Mouse (Mus musculus) heart, postnatal 0 days (tissue): Measurements from ENCODE around the gene Gpr132. TPM values are rescaled to one million over a fixed set of nuclear protein-coding genes. Genes with fewer than 3 reads are reported as not detected.

Source experiments
- ATAC-seq: fragments of 200-750 bp; cut with Nextera tagmentation; 2 replicates; pipeline ENCODE4 v1.8.0; 2017; ENCODE audit warnings: low read depth, moderate number of reproducible peaks, moderate library complexity; ENCODE audit not compliant: insufficient read depth
- DNase-seq: peaks from one replicate; pipeline ENCODE4 v3.0.0-alpha.2; 2016; ENCODE audit warnings: low spot score
- H3K27ac ChIP-seq: fragments of 300-500 bp; sonication (generic); 2 replicates; pipeline ENCODE4 v1.5.1; 2014; ENCODE audit warnings: low read depth, mild to moderate bottlenecking
- H3K27me3 ChIP-seq: fragments of 300-500 bp; sonication (generic); 2 replicates; pipeline ENCODE4 v1.6.1; 2014; ENCODE audit warnings: low read length, mixed read lengths; ENCODE audit not compliant: control insufficient read depth, insufficient read depth
- H3K36me3 ChIP-seq: fragments of 300-500 bp; sonication (generic); replicated peaks from 2 replicates; pipeline ENCODE4 v1.6.1; 2014; ENCODE audit warnings: low read length, mixed read lengths; ENCODE audit not compliant: control insufficient read depth, insufficient read depth
- H3K4me1 ChIP-seq: fragments of 300-500 bp; sonication (generic); 2 replicates; pipeline ENCODE4 v1.6.1; 2014; ENCODE audit warnings: antibody characterized with exemption; ENCODE audit not compliant: control insufficient read depth, insufficient read depth
- H3K4me2 ChIP-seq: fragments of 300-500 bp; sonication (generic); 2 replicates; pipeline ENCODE4 v1.6.1; 2014; ENCODE audit warnings: low read depth, mild to moderate bottlenecking, low read length, moderate library complexity
- H3K4me3 ChIP-seq: fragments of 300-500 bp; sonication (generic); 2 replicates; pipeline ENCODE4 v1.5.1; 2014; ENCODE audit warnings: low read depth, low read length
- H3K9ac ChIP-seq: fragments of 300-500 bp; sonication (generic); replicated peaks from 2 replicates; pipeline ENCODE4 v1.6.1; 2014; ENCODE audit warnings: low read depth, low read length, mixed read lengths
- H3K9me3 ChIP-seq: fragments of 300-500 bp; sonication (generic); replicated peaks from 2 replicates; pipeline ENCODE4 v1.6.1; 2016; ENCODE audit warnings: low read length; ENCODE audit not compliant: control insufficient read depth
- CTCF ChIP-seq: IDR thresholded peaks from 2 replicates; pipeline ENCODE4 v1.5.1; 2016; ENCODE audit warnings: antibody characterized with exemption, control low read depth, low read depth
- EP300 ChIP-seq: IDR thresholded peaks from 2 replicates; pipeline ENCODE4 v1.6.1; 2016; ENCODE audit warnings: antibody characterized with exemption, low read depth
- WGBS: fragments of 180-500 bp; shearing (Covaris S2); extraction: QIAGEN DNeasy Blood & Tissue Kit; methylation state at CpG from one replicate; pipeline ENCODE4 v1.1.7; 2014; 5-methylcytosine and 5-hydroxymethylcytosine counted together
- polyA plus RNA-seq: library from polyadenylated mRNA; unstranded; fragments of >200 nt; fragmentation: Nextera tagmentation; extraction: Ambion mirVana; gene quantifications from 2 replicates; pipeline ENCODE4 v1.2.1, GENCODE M21; 2015
- total RNA-seq: library from RNA; depleted of rRNA; stranded (reverse); fragments of >200 nt; gene quantifications from 2 replicates; pipeline ENCODE4 v1.2.3, GENCODE M21; 2014; ENCODE audit warnings: low replicate concordance; rRNA removed

Gpr132 gene
- total and polyA plus RNA-seq, 2 experiments from 2014 or later: 0.04 to 0.38 TPM

DNA sequence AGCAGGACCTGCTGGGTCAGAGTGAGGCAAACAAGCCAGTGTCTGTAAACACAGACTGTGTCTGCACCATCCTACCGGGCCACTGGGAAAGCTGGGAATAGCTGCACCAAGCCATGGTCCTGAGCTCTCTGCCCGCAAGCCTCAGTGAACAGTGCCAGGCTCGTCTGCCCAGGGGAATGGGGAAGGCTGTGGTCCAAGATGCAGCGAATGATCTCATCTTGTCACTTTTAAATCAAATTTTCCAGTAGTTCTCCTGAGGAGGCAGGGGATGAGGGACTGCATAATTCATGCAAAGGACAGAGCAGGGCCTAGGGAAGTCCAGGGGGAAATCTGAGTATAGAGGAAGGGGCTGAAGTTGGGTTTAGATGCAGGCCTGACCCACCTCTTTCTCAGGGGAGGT is 60.2 kb downstream of the Gpr132 start:
- H3K4me3 ChIP-seq: no peak overlapping the region
- no peak overlapping the region for H3K27ac ChIP-seq
- no peaks in the 10 kb centered on the region for H3K9me3 ChIP-seq
- WGBS: 80% methylated on average over 4 of the region's 4 CpGs
- no peak overlapping the region for H3K4me2 ChIP-seq
- DNase-seq (no peak), ATAC-seq (no peak)
- no peak overlapping the region for H3K9ac ChIP-seq
- TF ChIP-seq EP300 (no peak), CTCF (no peak)
- H3K4me1 ChIP-seq: peaks cover 26% of the 10 kb centered on the region
- no peaks in the 10 kb centered on the region for H3K27me3 ChIP-seq
- H3K36me3 ChIP-seq: no peaks in the 10 kb centered on the region

DNA sequence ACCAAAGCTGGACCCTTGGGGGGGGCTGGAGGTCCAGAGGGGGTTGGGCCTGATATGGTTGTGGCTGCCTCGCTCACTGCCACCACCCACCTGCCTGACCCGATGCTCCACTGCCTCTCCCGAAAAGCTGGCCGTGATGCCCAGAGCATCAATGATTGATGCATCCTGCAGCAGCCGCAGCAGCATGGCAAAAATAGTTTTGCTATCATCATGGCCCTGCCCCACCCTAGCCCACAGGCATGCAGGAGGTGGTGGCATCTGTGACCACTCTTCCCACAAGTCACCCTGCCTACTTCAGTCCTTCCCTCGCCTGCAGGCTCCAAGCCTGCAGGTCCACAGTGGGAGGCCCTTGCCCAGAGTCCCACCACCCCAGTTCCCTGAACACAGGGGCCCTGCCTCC is 62.0 kb downstream of the Gpr132 start:
- DNase-seq (no peak), ATAC-seq (no peak)
- TF ChIP-seq CTCF: no peak
- no peak for TF ChIP-seq EP300
- Histone ChIP-seq H3K9me3 (no peaks in the 10 kb centered on the region), H3K36me3 (no peaks in the 10 kb centered on the region), H3K9ac (no peak overlapping the region), H3K4me2 (no peak overlapping the region), H3K4me1 (peaks cover 27% of the 10 kb centered on the region), H3K27me3 (peaks cover 14% of the 10 kb centered on the region), H3K4me3 (no peak overlapping the region), H3K27ac (no peak overlapping the region)
- 51% methylated on average over 6 of the region's 6 CpGs for WGBS

DNA sequence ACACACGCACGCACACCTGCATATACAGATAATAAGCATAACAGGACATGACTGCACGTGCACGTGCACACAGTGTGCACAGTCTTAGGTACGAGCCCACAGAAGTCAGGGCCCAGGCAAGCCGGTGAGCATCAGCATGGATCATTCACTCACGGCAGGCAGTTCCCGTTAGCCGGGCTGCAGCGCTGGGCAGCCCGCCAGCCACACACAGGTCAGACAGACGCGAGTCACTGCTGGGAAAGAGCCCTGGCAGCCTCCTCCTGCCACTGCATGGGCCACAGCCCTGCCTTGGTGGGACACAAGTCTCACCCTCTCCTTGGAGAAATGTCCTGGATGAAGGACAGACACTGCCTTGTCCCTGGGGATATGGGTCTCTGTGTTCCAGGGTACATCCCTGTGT is 64.0 kb downstream of the Gpr132 start:
- H3K4me3 ChIP-seq: no peak overlapping the region
- WGBS: 22% methylated on average over 13 of the region's 13 CpGs
- H3K4me2 ChIP-seq: no peak overlapping the region
- H3K27me3 ChIP-seq: peaks cover 18% of the 10 kb centered on the region
- no peak for ATAC-seq
- TF ChIP-seq CTCF (no peak), EP300 (no peak)
- no peak for DNase-seq
- no peak overlapping the region for H3K27ac ChIP-seq
- H3K9ac ChIP-seq: no peak overlapping the region
- no peaks in the 10 kb centered on the region for H3K36me3 ChIP-seq
- peaks cover 10% of the 10 kb centered on the region for H3K4me1 ChIP-seq
- H3K9me3 ChIP-seq: no peaks in the 10 kb centered on the region

DNA sequence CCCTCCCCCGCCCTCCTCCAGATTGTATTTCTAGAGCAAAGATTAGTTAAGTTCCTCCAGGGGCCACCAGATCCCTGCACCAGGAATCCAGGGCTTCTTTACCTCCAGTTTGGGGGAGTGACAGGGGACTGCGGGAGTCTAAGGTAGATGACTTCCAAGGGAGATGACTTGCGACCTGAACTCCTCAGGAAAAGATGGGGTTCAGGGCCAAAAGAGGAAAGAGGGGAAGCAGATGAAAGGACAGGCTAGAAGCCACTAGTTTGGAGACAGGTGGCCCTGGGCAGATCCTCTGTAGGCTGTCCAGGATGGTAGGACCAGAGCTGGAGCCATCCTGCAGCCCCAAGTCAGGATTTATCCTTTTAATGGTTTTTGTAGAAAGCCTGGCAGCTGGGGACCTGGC is 65.1 kb downstream of the Gpr132 start:
- no peak for DNase-seq
- Histone ChIP-seq H3K9ac (no peak overlapping the region), H3K4me2 (no peak overlapping the region), H3K4me3 (no peak overlapping the region), H3K9me3 (no peaks in the 10 kb centered on the region), H3K27ac (no peak overlapping the region), H3K27me3 (peaks cover 18% of the 10 kb centered on the region), H3K4me1 (peaks cover 10% of the 10 kb centered on the region), H3K36me3 (no peaks in the 10 kb centered on the region)
- ATAC-seq: no peak
- WGBS: 35% methylated on average over 3 of the region's 3 CpGs
- TF ChIP-seq CTCF: no peak
- TF ChIP-seq EP300: no peak

DNA sequence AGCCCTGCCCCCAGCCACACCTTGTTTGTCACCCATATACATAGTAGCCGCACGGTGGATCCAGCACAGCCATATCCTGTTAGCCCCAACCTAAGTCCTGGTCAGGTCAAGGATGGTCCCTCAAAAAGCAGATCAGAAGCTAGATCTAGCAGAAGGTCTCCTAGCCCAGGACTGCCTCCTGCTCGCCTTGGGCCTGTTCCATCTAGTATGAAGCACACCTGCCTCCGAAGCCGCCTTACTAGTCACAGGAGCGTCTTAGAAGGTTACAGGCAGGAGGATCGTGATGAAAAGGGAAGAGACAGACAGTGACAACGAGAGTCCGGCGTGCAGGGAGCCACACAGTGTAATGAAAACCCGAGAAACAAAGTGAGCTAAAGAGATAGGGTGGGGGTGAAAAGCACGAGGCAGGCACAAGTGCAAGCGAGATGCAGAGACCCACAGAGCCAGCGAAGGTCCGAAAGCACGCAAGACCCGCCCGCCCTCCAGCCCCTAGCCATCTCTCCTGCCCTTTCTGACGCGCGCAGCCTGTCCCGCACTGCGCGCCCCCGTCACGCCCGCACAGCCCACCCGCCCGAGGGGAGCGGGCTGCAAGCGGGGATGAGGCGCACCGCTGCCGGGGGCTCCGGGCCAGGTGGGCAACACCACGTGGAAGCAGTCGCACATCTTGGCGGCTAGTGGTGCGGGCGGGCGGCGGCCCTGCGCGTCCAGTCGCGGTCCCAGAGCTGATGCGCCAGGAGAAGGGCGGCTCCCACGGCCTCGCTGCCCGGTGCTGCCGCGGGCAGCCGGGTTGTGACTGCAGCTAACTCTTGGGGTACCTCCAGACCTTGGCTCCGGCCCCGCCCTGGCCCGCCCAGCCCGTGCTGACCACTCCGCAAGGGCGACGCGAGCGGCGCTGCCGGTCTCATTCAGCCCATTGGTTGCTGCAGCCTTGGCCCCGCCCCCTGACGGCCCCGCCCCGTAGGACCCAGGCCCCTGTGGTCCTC is 65.9 kb downstream of the Gpr132 start, which contains the start of gene Ahnak2:
Gene Ahnak2, minus strand, starts transcription at position 794 of the 983 bp plus-strand sequence.
- peak within 1 kb of the TSS; percentile 54 for H3K4me3 ChIP-seq
- no peak for DNase-seq
- H3K9ac ChIP-seq: peak within 1 kb of the TSS; percentile 43
- H3K4me2 ChIP-seq: peak within 1 kb of the TSS; percentile 97
- no peak for ATAC-seq
- no peak for TF ChIP-seq EP300
- H3K4me1 ChIP-seq: peaks cover 10% of the 10 kb centered on the region
- H3K27me3 ChIP-seq: peaks cover 18% of the 10 kb centered on the region
- no peaks in the 10 kb centered on the region for H3K36me3 ChIP-seq
- 6% methylated on average over 42 of the region's 69 CpGs for WGBS
- H3K27ac ChIP-seq: no peak within 1 kb of the TSS
- no peaks in the 10 kb centered on the region for H3K9me3 ChIP-seq

Other genes with a start within 250 kb of the Gpr132 start
- gene Adssl1, start 248.2 kb downstream of the Gpr132 start, total RNA-seq: 86.8 and 106 TPM in 2 replicates
- 159 and 176 TPM in 2 replicates for gene Adssl1, start 248.2 kb downstream of the Gpr132 start, polyA plus RNA-seq
- 92.0 and 107 TPM in 2 replicates for gene Siva1, start 223.5 kb downstream of the Gpr132 start, total RNA-seq
- gene Siva1, start 223.5 kb downstream of the Gpr132 start, polyA plus RNA-seq: 62.2 and 71.1 TPM in 2 replicates
- gene Akt1, start 193.3 kb downstream of the Gpr132 start, total RNA-seq: 206 and 234 TPM in 2 replicates
- gene Akt1, start 193.3 kb downstream of the Gpr132 start, polyA plus RNA-seq: 60.6 and 70.9 TPM in 2 replicates
- 3.2 and 18.3 TPM in 2 replicates for gene Zbtb42, start 189.4 kb downstream of the Gpr132 start, total RNA-seq
- gene Zbtb42, start 189.4 kb downstream of the Gpr132 start, polyA plus RNA-seq: 4.6 TPM in 2 replicates
- gene Cep170b, start 147.8 kb downstream of the Gpr132 start, total RNA-seq: 10.1 and 17.6 TPM in 2 replicates
- gene Cep170b, start 147.8 kb downstream of the Gpr132 start, polyA plus RNA-seq: 1.8 and 2.4 TPM in 2 replicates
- 6.8 and 7.2 TPM in 2 replicates for gene Pld4, start 107.6 kb downstream of the Gpr132 start, total RNA-seq
- gene Pld4, start 107.6 kb downstream of the Gpr132 start, polyA plus RNA-seq: 3.4 and 4.7 TPM in 2 replicates
- gene Ahnak2, start 65.6 kb downstream of the Gpr132 start, total RNA-seq: 6.8 and 10.5 TPM in 2 replicates
- 2.3 and 2.4 TPM in 2 replicates for gene Ahnak2, start 65.6 kb downstream of the Gpr132 start, polyA plus RNA-seq
- 7.1 and 9.4 TPM in 2 replicates for gene Clba1, start 59.3 kb downstream of the Gpr132 start, total RNA-seq
- 6.7 and 8.2 TPM in 2 replicates for gene Clba1, start 59.3 kb downstream of the Gpr132 start, polyA plus RNA-seq
- 27.7 and 32.2 TPM in 2 replicates for gene Cdca4, start 38.8 kb downstream of the Gpr132 start, total RNA-seq
- gene Cdca4, start 38.8 kb downstream of the Gpr132 start, polyA plus RNA-seq: 18.6 and 19.1 TPM in 2 replicates
- 22.7 and 58.5 TPM in 2 replicates for gene Jag2, start 61.5 kb upstream of the Gpr132 start, total RNA-seq
- 1.8 and 3.3 TPM in 2 replicates for gene Jag2, start 61.5 kb upstream of the Gpr132 start, polyA plus RNA-seq
- gene Nudt14, start 73.9 kb upstream of the Gpr132 start, total RNA-seq: 13.5 and 33.9 TPM in 2 replicates
- 28.2 and 33.2 TPM in 2 replicates for gene Nudt14, start 73.9 kb upstream of the Gpr132 start, polyA plus RNA-seq
- gene Btbd6, start 108.3 kb upstream of the Gpr132 start, total RNA-seq: 62.7 and 70.2 TPM in 2 replicates
- 20.4 and 21.6 TPM in 2 replicates for gene Btbd6, start 108.3 kb upstream of the Gpr132 start, polyA plus RNA-seq
- gene Brf1, start 132.5 kb upstream of the Gpr132 start, total RNA-seq: 26.0 and 51.9 TPM in 2 replicates
- gene Brf1, start 132.5 kb upstream of the Gpr132 start, polyA plus RNA-seq: 24.5 TPM in 2 replicates
- gene Pacs2, start 146.3 kb upstream of the Gpr132 start, total RNA-seq: 20.4 and 38.5 TPM in 2 replicates
- 4.3 and 5.1 TPM in 2 replicates for gene Pacs2, start 146.3 kb upstream of the Gpr132 start, polyA plus RNA-seq
- gene Tex22, start 206.3 kb upstream of the Gpr132 start, total RNA-seq: not detected in 2 replicates
- gene Tex22, start 206.3 kb upstream of the Gpr132 start, polyA plus RNA-seq: not detected in 2 replicates
- 26.3 and 32.0 TPM in 2 replicates for gene Mta1, start 230.1 kb upstream of the Gpr132 start, total RNA-seq
- 10.9 and 11.8 TPM in 2 replicates for gene Mta1, start 230.1 kb upstream of the Gpr132 start, polyA plus RNA-seq